Mouse (Mus musculus) hindbrain, postnatal 0 days (tissue): ENCODE results near the gene Gla. TPM values are rescaled to one million over a fixed set of nuclear protein-coding genes. Genes with fewer than 3 reads are reported as not detected.

ENCODE experiments used
- ATAC-seq: fragments of 200-750 bp; cut with Nextera tagmentation; 2 replicates; pipeline ENCODE4 v1.8.0; 2017; ENCODE audit warnings: mild to moderate bottlenecking, moderate TSS enrichment, moderate library complexity
- DNase-seq: peaks from one replicate; pipeline ENCODE4 v3.0.0-alpha.2; 2015; ENCODE audit warnings: low spot score
- H3K27ac ChIP-seq: fragments of 300-500 bp; sonication (generic); 2 replicates; pipeline ENCODE4 v1.5.1; 2014; ENCODE audit warnings: mild to moderate bottlenecking
- H3K27me3 ChIP-seq: fragments of 300-500 bp; sonication (generic); 2 replicates; pipeline ENCODE4 v1.6.1; 2014; ENCODE audit warnings: low read length, mixed read lengths; ENCODE audit not compliant: insufficient read depth
- H3K36me3 ChIP-seq: fragments of 300-500 bp; sonication (generic); 2 replicates; pipeline ENCODE4 v1.6.1; 2014; ENCODE audit warnings: low read length, mixed read lengths; ENCODE audit not compliant: insufficient read depth
- H3K4me1 ChIP-seq: fragments of 300-500 bp; sonication (generic); 2 replicates; pipeline ENCODE4 v1.6.1; 2014; ENCODE audit warnings: antibody characterized with exemption, low read length, mixed read lengths; ENCODE audit not compliant: insufficient read depth
- H3K4me2 ChIP-seq: fragments of 300-500 bp; sonication (generic); 2 replicates; pipeline ENCODE4 v1.6.1; 2014; ENCODE audit warnings: low read depth, mild to moderate bottlenecking, low read length, moderate library complexity, mixed read lengths
- H3K4me3 ChIP-seq: fragments of 300-500 bp; sonication (generic); 2 replicates; pipeline ENCODE4 v1.5.1; 2014; ENCODE audit warnings: low read length
- H3K9ac ChIP-seq: fragments of 300-500 bp; sonication (generic); replicated peaks from 2 replicates; pipeline ENCODE4 v1.6.1; 2014; ENCODE audit warnings: mild to moderate bottlenecking, low read length, moderate library complexity, mixed read lengths
- H3K9me3 ChIP-seq: fragments of 300-500 bp; sonication (generic); 2 replicates; pipeline ENCODE4 v1.6.1; 2016; ENCODE audit warnings: low read length, mixed read lengths
- CTCF ChIP-seq: IDR thresholded peaks from 2 replicates; pipeline ENCODE4 v1.5.1; 2016; ENCODE audit warnings: antibody characterized with exemption, control low read depth, low read depth
- WGBS: fragments of 180-500 bp; shearing (Covaris S2); extraction: QIAGEN DNeasy Blood & Tissue Kit; methylation state at CpG from one replicate; pipeline ENCODE4 v1.1.7; 2014; 5-methylcytosine and 5-hydroxymethylcytosine counted together
- polyA plus RNA-seq: library from polyadenylated mRNA; unstranded; fragments of >200 nt; fragmentation: Nextera tagmentation; extraction: Ambion mirVana; gene quantifications from 2 replicates; pipeline ENCODE4 v1.2.1, GENCODE M21; 2015
- total RNA-seq: library from RNA; depleted of rRNA; stranded (reverse); fragments of >200 nt; gene quantifications from 2 replicates; pipeline ENCODE4 v1.2.3, GENCODE M21; 2014

Gla gene
- total and polyA plus RNA-seq, 2 experiments from 2014 or later, result 3.9 to 4.8 TPM

DNA sequence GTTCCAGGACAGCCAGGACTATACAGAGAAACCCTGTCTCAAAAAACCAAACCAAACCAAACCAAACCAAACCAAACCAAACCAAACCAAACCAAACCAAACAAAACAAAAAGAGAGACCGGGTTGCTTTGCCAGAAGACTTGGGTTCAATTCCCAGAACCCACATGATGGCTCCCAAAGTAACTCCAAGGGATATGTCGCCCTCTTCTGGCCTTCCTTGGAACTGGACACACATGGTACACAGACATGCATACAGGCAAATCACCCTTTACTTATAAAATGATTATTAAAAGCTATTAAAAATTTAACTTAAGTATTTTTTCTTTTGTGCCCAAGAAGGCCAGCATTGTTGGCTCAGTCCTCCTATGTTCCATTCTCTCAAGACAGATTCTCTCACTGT lies 13.4 kb upstream of the Gla start:
- Histone ChIP-seq H3K9me3 (no peaks in the 10 kb centered on the region), H3K27ac (no peak overlapping the region), H3K9ac (no peak overlapping the region), H3K36me3 (no peaks in the 10 kb centered on the region), H3K4me3 (no peak overlapping the region), H3K4me2 (no peak overlapping the region), H3K4me1 (no peaks in the 10 kb centered on the region), H3K27me3 (no peaks in the 10 kb centered on the region)
- no peak for TF ChIP-seq CTCF
- DNase-seq, result no peak
- 57% methylated on average over 2 of the region's 2 CpGs for WGBS
- no peak for ATAC-seq

DNA sequence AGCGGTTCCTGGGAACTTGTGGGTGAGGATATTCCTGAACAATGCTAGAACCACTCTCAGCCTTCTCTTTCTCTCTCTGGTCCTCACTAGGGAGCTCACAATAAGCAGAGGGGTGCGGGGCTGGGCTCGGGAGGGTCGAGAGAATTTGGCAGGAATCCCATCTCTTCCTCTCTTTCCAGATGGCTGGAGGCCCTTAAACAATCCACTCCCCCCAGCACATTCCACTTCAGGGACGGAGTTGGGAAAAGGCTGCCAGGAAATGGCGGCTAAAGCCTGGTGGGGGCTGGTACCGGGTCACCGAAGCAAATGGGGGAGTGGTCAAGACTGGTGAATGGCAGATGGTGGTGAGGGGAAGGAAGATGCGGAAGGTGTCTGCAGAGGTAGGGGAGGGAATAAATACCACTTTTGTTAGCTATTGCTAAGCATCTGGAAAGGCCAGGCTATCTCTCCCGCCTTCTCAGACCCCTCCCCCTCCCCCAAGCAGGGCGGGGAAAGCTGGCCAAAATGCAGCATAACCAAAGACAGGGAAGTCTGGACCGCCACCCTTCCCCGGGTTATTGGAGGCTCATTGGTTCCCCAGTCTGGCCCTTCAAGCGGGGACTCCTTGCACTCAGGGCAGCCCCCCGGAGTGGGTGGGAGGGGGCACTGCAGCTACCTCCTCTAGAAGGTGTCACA lies 11.5 kb upstream of the Gla start:
- no peak for TF ChIP-seq CTCF
- DNase-seq (peak; percentile 70), ATAC-seq (peak; percentile 92)
- H3K4me1 ChIP-seq, result no peaks in the 10 kb centered on the region
- no peaks in the 10 kb centered on the region for H3K36me3 ChIP-seq
- H3K9ac ChIP-seq, result peak overlapping the region; percentile 38; the same call in 1 of the 2 replicates
- peak overlapping the region; percentile 29 for H3K4me3 ChIP-seq
- H3K27me3 ChIP-seq, result no peaks in the 10 kb centered on the region
- WGBS, result 28% methylated on average over 15 of the region's 15 CpGs
- H3K4me2 ChIP-seq, result peak overlapping the region; percentile 54
- H3K27ac ChIP-seq, result peak overlapping the region; percentile 69
- H3K9me3 ChIP-seq, result no peaks in the 10 kb centered on the region

DNA sequence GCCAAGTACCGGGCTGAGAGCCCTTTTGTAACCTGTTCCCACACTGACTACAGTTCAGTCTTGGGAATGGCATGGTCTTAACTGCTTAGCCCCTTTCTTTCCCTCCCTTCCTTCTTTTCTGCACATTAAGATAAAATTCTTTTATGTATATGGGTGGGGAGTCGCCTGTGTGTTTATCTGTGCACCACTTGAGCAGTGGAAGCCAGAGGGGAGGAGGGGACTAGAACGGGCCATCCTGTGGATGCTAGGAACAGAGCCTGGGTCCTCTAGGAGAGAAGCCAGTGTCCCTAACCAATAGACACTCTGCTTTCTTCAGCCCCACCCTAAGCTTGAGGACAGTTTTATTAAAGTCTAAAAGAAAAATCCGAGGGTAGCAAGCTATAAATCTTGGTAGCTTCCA lies 10.1 kb upstream of the Gla start:
- DNase-seq, result no peak
- WGBS, result 85% methylated on average over 4 of the region's 4 CpGs
- Histone ChIP-seq H3K9ac (no peak overlapping the region), H3K9me3 (no peaks in the 10 kb centered on the region), H3K4me2 (no peak overlapping the region), H3K4me1 (no peaks in the 10 kb centered on the region), H3K27me3 (no peaks in the 10 kb centered on the region), H3K27ac (no peak overlapping the region), H3K36me3 (no peaks in the 10 kb centered on the region), H3K4me3 (no peak overlapping the region)
- ATAC-seq, result no peak
- TF ChIP-seq CTCF, result no peak

DNA sequence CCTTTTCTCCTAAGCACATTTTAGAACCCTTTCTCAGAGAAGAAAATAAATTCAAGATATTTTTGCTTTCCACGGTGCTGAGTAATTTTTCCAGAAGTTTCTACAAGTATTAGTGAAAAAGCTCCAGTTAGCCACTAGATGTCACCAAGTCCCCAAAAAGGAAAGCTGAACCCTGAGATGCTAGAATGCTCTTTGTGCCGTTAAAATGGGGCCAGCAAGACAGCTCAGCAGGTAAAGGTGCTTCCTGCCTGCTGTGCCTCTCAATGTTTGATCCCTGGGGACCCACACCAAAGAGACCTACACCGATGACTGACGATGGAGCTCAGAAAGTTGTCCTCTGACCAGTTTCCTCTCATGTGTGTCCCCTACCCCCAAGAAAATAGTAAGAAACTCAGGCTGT lies 8.5 kb upstream of the Gla start:
- WGBS, result 37% methylated on average over 4 of the region's 4 CpGs
- no peak overlapping the region for H3K27ac ChIP-seq
- no peak overlapping the region for H3K9ac ChIP-seq
- no peaks in the 10 kb centered on the region for H3K4me1 ChIP-seq
- H3K4me3 ChIP-seq, result no peak overlapping the region
- no peaks in the 10 kb centered on the region for H3K36me3 ChIP-seq
- no peaks in the 10 kb centered on the region for H3K27me3 ChIP-seq
- DNase-seq, result peak; percentile 64
- no peak for ATAC-seq
- H3K4me2 ChIP-seq, result no peak overlapping the region
- peak; percentile 70 for TF ChIP-seq CTCF
- no peaks in the 10 kb centered on the region for H3K9me3 ChIP-seq

DNA sequence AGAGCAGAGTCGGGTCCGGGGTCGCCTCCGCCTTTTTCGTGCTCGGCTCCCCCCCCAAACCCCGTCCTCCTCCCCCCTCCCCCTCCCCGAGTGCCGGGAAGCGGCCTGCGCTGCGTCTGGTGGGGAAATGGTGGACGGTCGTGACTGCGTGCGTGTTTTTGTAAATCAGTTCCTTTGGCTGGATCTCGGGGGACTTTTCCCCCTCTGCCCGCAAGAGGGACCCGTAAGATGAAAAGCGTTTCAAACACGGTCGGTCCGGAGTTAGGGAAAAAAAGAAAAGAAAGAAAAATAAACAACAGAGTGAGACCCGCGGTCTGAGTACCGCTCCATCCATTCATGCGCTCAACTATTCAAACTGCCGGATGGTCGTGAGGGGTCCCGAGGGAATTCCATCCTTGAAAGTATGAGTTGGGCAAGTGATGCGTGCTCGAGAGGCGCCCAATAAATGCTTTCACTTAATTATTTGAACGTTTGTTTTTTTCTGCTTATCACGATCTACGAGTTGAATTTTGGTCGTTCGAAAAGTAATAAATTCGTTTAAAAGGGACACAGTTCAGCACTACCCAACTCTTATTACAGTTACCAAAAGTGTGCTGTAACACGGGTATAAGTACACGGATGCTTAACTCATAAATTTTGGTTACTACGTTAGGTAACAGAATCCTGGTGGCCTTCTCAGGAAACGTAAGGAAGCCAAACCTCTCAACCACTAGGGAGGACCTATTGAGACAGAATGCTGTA lies 625 bp upstream of the Gla start:
- 24% methylated on average over 40 of the region's 43 CpGs for WGBS
- Histone ChIP-seq H3K9me3 (no peaks in the 10 kb centered on the region), H3K4me3 (peak overlapping the region; percentile 50), H3K27me3 (no peaks in the 10 kb centered on the region), H3K36me3 (no peaks in the 10 kb centered on the region), H3K9ac (peak overlapping the region; percentile 49), H3K4me1 (no peaks in the 10 kb centered on the region), H3K27ac (peak overlapping the region; percentile 92), H3K4me2 (peak overlapping the region; percentile 54)
- TF ChIP-seq CTCF, result peak; percentile 12; the same call in 1 of the 2 replicates
- ATAC-seq (peak; percentile 88), DNase-seq (peak; percentile 73)

DNA sequence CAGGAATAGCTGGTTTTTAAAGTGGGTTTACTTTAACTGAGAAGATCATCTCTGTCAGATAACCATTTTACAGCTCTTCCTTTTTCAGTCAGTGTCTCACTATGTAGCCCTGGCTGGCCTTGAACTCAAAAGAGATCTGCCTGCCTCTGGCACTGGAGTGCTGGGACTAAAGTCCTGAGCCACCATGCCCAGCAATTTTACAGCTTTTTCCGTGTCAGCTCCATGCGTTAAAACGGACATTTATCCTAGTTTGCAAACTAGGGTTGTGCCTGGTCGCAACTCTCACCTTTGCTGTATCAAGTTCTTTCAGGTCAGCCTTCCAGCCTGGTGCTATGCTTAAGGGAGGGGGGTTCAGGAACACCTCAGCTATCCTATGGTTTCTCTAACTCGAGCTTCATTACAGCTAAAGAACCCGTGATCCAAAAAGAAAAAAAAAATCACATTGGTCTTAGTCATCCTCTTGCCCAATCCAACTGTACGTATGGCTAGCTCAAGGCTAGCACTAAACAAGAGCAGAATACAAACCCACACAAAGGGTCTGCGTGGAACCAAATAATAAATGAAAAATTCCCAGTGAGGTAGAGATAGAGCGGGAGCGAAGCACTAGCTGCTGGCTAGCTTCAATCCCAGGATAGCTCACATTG lies 881 bp downstream of the Gla start:
- H3K4me2 ChIP-seq, result peak overlapping the region; percentile 60
- peak overlapping the region; percentile 77 for H3K27ac ChIP-seq
- H3K9ac ChIP-seq, result peak overlapping the region; percentile 50
- ATAC-seq, result no peak
- no peaks in the 10 kb centered on the region for H3K9me3 ChIP-seq
- no peaks in the 10 kb centered on the region for H3K4me1 ChIP-seq
- no peaks in the 10 kb centered on the region for H3K36me3 ChIP-seq
- H3K4me3 ChIP-seq, result peak overlapping the region; percentile 50
- no peak for TF ChIP-seq CTCF
- peak; percentile 3 for DNase-seq
- 41% methylated on average over 10 of the region's 10 CpGs for WGBS
- H3K27me3 ChIP-seq, result no peaks in the 10 kb centered on the region
